Mouse (Mus musculus): ENCODE results near the gene Slc7a6os. TPM values are rescaled to one million over a fixed set of nuclear protein-coding genes. Genes with fewer than 3 reads are reported as not detected.

Slc7a6os gene
- polyA plus RNA-seq (2014; fragmentation: Illumina TruSeq; extraction: RNeasy Lipid Tissue Mini Kit (QIAGEN cat#74804); ENCODE audit: low read depth, low replicate concordance), result 39.0 TPM

DNA sequence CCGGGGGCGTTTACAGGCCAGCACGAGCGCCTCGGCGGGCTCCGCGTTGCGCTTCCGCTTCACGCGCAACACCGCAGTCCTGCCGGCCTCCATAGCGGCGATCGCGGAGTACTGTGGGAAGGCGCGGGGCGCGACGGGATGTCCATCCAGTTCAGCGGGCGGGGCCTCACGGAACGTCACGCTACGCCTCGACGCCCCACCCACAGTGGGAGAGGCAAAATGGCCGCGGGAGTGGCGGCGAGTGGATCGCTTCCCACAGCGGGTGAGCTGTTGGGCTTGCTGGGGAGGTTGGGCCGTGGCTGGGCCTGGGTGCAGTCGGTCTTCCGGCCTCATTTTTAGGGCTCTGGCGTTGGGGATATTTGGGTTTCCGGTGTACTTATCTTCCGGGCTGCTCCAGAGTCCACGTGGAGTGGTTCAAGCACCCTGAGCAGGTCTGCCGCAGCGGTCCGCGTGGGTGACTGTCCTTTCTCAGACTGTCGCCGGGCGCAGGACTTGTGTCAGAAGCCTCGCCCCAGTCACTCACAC, at the start of gene Slc7a6os, which contains the start of gene Prmt7:
TSS of gene Slc7a6os (minus strand) at position 115 of the 525 bp plus-strand sequence.
TSS of gene Prmt7 (plus strand) at position 116 of the 525 bp plus-strand sequence.

DNA sequence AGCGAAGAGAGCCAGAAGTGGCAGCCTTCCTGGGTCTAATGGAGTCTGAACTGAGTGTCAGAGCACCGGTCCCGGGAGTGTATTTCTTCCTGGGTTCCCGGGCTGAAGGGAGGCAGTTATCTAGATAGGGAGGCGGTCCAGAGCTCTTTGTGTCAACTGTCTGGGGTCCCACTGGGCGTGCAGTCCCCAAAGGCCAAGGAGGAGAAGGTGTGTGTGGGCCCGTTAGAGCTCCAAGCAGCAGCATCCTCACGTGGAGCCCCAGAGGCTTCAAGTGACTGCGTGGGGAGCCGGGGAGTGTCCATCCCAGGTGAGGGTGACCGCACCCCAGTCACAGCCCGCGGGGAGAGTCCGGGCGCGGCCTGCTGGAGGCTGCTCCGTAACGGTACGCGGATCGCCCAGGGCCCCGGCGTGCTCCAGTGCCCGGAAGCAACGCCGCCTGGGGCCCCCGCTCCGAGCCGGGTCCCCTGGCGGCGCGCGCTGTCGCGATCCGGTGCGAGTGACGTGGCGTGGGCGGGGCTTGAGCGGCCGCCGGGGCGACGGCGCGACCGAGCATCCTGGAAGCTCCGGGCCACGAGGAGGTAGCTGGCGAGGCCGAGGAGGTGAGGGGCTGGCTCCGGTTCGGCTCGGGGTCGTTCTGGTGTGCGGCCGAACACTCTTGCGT, 42.2 kb downstream of the Slc7a6os start, which contains the start of gene Slc7a6:
TSS of gene Slc7a6 (plus strand) at position 502 of the 661 bp plus-strand sequence.

Other genes with a start within 250 kb of the Slc7a6os start
- 0.39 TPM for gene Slc12a4, start 244.8 kb downstream of the Slc7a6os start, polyA plus RNA-seq (2014; fragmentation: Illumina TruSeq; extraction: RNeasy Lipid Tissue Mini Kit (QIAGEN cat#74804); ENCODE audit: low read depth, low replicate concordance)
- gene Dpep3, start 231.5 kb downstream of the Slc7a6os start, polyA plus RNA-seq (2014; fragmentation: Illumina TruSeq; extraction: RNeasy Lipid Tissue Mini Kit (QIAGEN cat#74804); ENCODE audit: low read depth, low replicate concordance), result 48.5 TPM
- 4.0 TPM for gene Dus2, start 219.6 kb downstream of the Slc7a6os start, polyA plus RNA-seq (2014; fragmentation: Illumina TruSeq; extraction: RNeasy Lipid Tissue Mini Kit (QIAGEN cat#74804); ENCODE audit: low read depth, low replicate concordance)
- 0.52 TPM for gene Dpep2nb, start 205.0 kb downstream of the Slc7a6os start, polyA plus RNA-seq (2014; fragmentation: Illumina TruSeq; extraction: RNeasy Lipid Tissue Mini Kit (QIAGEN cat#74804); ENCODE audit: low read depth, low replicate concordance)
- 2.8 TPM for gene Ddx28, start 199.1 kb downstream of the Slc7a6os start, polyA plus RNA-seq (2014; fragmentation: Illumina TruSeq; extraction: RNeasy Lipid Tissue Mini Kit (QIAGEN cat#74804); ENCODE audit: low read depth, low replicate concordance)
- 30.0 TPM for gene Nfatc3, start 152.1 kb downstream of the Slc7a6os start, polyA plus RNA-seq (2014; fragmentation: Illumina TruSeq; extraction: RNeasy Lipid Tissue Mini Kit (QIAGEN cat#74804); ENCODE audit: low read depth, low replicate concordance)
- 0.14 TPM for gene Esrp2, start 74.0 kb downstream of the Slc7a6os start, polyA plus RNA-seq (2014; fragmentation: Illumina TruSeq; extraction: RNeasy Lipid Tissue Mini Kit (QIAGEN cat#74804); ENCODE audit: low read depth, low replicate concordance)
- gene Pla2g15, start 60.5 kb downstream of the Slc7a6os start, polyA plus RNA-seq (2014; fragmentation: Illumina TruSeq; extraction: RNeasy Lipid Tissue Mini Kit (QIAGEN cat#74804); ENCODE audit: low read depth, low replicate concordance), result 0.71 TPM
- 30.8 TPM for gene Slc7a6, start 42.1 kb downstream of the Slc7a6os start, polyA plus RNA-seq (2014; fragmentation: Illumina TruSeq; extraction: RNeasy Lipid Tissue Mini Kit (QIAGEN cat#74804); ENCODE audit: low read depth, low replicate concordance)
- gene Prmt7, start within 50 bp of the Slc7a6os start, polyA plus RNA-seq (2014; fragmentation: Illumina TruSeq; extraction: RNeasy Lipid Tissue Mini Kit (QIAGEN cat#74804); ENCODE audit: low read depth, low replicate concordance), result 36.2 TPM
- gene Smpd3, start 127.1 kb upstream of the Slc7a6os start, polyA plus RNA-seq (2014; fragmentation: Illumina TruSeq; extraction: RNeasy Lipid Tissue Mini Kit (QIAGEN cat#74804); ENCODE audit: low read depth, low replicate concordance), result 0.38 TPM
- 3.3 TPM for gene Zfp90, start 204.4 kb upstream of the Slc7a6os start, polyA plus RNA-seq (2014; fragmentation: Illumina TruSeq; extraction: RNeasy Lipid Tissue Mini Kit (QIAGEN cat#74804); ENCODE audit: low read depth, low replicate concordance)